Mouse (Mus musculus) adrenal gland, postnatal 10 days (tissue): ENCODE data around the gene Gatad2a. TPM values are rescaled to one million over a fixed set of nuclear protein-coding genes. Genes with fewer than 3 reads are reported as not detected.
"Not testable (repeated sequence)": the region's sequence is repeated elsewhere in the genome, so short reads cannot be mapped to it uniquely, and the experiment has no call there.

Source experiments
- DNase-seq: peaks from one replicate; pipeline ENCODE4 v3.0.0; 2021; ENCODE audit warnings: mixed read lengths
- total RNA-seq, 2 experiments: library from RNA; stranded (reverse); gene quantifications; 2 replicates each; pipeline ENCODE4 v1.2.3; 2021

Gene Gatad2a
- total RNA-seq, 2 experiments from 2014 or later, result 84.4 to 90.0 TPM

DNA sequence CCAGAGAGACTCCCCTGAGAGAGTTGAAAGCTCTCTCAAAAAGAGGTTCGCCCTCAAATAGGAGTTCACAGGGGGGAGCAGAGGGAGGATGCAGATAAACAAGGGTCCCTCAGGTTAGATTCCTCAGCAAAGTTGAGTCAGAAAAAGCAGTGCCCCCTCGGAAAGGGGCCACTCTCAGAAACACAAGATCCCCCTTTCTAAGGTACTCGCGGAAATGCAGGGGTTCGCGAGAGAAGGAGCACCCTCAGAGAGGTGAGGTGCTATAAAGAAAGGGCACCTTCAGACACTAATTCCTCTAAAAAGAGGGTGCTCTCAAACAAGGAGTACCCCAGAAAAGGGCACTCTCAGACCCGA is 785 bp downstream of the Gatad2a start:
- DNase-seq, result no peak

DNA sequence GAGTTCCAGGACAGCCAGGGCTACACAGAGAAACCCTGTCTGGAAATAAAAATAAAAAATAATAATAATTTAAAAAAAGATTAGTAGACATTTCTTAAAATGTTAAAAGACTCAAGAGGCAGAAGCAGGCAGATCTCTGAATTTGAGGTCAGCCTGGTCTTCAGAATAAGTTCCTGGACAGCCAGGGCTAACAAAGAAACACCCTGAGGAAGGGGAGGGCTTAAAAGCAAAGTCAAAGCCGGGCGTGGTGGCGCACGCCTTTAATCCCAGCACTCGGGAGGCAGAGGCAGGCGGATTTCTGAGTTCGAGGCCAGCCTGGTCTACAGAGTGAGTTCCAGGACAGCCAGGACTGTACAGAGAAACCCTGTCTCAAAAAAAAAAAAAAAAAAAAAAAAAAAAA is 7.2 kb downstream of the Gatad2a start:
- not testable (repeated sequence) for DNase-seq

DNA sequence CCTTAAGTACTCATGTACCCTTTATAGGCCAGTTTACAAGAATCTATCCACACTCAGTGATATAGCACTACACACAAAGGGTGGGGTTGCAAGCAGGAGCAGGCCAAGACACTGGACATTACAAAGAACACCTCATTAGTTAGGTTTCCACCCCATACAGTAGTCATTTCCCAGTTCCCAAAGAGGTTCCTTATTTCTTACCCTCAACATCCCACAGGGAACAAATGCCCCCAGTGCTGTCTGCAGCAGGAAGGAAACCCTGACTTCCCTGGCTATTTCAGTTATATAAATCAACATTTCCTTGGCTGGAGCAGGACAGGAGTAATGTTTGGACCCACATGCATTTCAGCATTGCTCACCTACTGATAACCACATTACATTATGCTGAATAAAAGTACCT is 8.4 kb downstream of the Gatad2a start:
- no peak for DNase-seq

DNA sequence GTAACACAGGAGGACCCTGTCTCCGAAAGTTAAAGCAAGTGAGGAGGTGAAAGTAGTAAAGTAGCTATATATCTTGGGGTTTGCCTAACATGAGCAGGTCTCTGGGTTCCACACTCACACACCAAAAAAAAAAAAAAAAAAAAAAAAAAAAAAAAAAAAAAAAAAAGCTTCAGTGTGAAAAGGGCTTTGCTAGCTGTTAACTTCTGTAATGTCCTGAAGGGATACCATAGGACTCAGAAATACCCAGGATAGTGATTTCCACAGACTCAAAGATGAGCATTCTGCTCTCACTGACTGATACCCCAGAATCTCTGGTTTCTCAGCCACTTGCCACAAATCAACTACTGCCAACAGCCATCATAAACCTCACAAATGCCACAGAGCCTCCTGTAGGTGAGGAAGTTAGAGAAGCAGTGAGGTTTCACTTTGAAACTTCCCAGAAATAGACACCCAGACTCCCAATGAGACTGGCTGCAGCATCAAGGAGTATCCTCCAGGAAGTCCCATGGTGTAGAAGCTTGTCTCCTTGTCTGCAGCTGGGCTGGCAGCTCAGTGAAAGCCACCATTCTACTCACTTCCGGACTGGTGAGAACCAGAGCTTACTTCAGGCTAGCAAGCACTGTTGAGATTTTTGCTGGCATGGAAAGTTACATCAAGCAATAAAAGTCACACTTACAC is 11.2 kb downstream of the Gatad2a start:
- DNase-seq, result no peak

DNA sequence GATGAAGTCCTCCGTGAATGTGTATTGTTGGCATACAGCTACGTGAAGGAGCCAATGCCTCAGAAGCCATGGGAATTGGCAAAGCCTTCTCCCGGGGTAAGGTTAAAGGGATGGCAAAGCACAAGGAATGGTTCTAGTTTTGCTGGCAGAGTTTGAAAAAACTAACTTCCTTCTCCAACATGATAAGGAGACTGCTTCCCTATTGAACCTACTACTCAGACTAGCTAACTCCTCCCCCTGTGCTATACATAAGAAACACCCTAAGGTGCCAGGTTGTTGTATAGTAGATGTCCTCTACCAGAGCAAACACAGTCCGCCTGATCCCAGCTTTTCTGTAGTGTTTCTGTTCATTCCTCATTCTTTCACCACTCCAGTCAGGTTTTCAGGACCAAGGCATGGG is 17.7 kb downstream of the Gatad2a start:
- DNase-seq, result no peak

DNA sequence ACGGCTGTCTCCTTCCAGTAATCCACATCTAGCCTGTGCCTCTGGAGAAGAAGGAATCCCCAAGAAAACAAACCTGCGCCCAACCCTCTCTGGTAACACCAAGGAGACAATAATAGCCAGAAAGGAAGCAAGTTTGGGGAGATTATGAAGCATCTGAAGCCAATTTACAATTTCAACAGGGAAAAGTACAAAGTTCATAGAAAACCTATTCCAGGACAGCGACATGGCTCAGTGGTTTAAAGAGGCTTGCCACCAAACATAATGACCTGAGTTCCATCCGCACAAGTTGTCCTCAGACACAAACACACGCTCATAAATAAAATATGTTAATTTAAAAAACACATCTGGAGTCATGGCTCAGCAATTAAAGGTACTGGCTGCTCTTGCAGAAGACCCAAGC is 21.4 kb downstream of the Gatad2a start:
- no peak for DNase-seq

DNA sequence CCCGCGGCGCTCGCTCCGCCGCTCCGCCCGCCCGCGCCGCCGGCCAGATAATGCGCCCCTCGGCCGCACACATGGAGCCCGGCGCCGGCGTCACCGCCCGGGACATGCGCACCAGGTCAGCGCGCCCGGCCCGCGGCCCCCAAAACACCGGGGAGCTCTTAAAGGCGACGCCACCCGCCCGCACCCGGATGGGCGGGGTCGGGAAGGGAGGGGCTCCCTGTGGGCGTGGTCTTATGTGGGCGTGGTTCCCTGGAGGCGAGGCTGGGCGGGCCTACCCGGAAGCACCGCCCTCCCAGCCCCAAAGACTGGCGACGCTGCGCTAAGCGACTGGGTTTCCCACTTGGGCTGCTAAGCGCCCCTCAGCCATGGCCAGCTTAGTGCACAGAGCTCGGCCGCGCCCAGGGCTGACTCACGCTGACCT is 22.0 kb downstream of the Gatad2a start:
- peak; percentile 99 for DNase-seq

DNA sequence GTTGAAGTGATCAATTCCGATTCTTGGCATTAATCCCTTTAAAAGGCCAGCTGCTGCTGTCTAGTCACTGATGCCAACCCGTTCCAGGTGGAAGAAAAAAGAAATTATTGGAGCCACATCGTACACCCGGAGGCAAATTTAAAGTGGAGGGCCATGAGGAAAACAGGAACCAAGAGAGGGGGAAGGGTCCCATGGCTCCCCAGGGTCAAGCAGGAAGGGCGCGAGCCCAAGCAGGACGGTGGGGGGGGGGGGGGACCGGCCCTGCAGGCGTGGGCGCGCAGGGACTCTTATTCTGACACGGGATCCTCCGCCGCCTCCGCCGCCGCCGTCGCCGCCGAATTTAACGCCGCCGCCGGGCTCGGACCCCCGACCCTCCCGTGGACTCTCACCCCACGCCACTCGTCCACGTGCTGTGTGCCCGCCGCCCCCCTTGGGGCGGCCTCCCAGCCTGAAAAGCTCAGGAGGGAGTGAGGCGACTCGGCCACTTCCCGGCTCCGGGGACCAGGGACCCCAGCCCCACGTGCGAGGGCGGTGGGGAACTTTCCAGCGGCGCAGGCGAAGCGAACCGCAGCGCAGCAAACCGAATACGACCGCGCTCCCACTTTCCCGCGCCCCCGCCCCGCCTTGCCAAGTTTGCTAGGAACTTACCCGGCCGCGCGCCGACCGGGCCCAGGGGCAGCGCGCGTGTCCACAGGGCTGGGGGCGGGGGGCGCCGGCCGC is 22.6 kb downstream of the Gatad2a start:
- peak; percentile 67 for DNase-seq

DNA sequence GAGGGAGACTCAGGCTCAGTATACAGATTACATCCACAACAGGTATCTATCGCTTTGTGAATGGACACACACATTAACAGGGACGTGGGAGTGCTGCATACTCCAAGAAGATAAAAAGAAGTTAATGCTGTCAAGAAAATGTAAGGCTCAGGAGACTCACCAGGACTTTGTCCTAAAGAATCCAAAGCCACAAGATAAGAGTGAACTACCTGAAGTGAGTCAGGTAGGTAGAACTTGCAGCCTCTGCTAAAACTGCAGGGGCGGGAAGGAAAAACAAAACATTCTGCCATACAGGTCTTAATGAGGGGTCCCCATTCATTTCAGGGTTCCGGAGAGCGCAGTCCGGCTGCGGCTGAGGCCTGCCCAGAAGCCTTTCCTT is 23.1 kb downstream of the Gatad2a start:
- DNase-seq, result no peak

DNA sequence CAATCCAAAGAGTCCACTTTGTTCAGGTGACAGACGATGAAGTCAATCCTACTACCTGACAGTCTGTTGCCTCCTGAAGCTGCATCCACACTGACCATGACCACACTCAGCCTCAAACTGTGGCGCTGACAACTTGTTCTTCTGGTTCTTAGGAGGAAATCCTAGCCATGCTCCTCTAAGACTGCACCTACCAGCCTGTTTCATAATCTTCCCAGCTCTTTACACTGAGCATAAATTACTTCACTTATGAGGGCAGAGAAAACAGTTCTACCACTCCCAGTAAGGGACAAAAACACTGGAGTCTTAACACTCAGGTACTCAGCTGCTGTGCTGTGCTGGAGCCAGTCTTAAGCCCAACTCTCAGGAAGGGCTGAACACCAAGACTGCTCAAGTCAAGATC is 25.3 kb downstream of the Gatad2a start:
- DNase-seq, result no peak

DNA sequence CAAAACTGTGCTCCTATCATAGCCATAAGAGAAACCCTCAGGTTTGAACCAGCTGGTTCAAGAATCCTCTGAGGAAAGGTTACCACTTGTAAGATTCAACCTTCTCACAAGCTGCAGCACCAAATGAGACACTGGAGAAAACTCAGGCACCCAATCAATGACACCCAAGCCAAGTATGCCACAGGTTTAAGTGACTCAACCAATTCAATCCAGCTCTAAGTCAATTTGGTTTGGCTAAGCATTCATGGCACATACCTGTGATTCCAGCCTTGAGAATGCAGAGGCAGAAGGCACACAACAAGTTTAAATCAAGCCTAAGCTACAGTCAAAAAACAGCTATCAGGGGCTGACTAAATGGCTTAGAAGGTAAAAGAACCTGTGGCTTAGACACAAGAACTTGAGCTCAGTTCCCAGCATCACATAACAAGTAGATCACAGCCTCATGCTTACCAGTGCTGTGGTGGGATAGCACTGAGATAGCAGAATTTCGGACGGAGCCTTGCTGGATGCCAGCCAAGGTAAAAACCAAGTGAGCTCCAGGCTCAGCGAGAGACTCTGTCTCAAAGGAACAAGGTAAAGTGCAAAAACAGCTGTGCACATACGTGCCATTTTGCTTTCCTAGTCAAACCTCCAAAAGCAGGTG is 28.8 kb downstream of the Gatad2a start:
- DNase-seq, result peak; percentile 26

DNA sequence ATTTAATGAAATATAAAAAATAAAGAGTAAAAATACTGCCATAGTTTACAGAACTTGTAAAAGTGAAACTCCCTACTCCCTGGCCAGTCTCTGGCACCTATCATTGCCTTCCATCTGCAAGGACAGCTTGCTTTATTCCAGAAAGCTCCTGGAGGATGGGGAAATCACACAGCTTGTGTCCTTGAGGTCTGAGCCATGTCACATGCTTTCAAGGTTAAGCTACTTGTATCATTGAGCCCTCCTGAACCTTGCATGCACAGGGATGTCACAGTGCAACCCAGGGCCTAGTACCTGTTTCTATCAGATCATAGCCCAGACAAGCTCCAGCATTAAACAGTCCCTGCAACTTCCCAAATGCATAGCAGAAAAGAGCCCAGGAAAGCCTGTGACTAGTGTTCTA is 36.9 kb downstream of the Gatad2a start:
- DNase-seq, result peak; percentile 35

DNA sequence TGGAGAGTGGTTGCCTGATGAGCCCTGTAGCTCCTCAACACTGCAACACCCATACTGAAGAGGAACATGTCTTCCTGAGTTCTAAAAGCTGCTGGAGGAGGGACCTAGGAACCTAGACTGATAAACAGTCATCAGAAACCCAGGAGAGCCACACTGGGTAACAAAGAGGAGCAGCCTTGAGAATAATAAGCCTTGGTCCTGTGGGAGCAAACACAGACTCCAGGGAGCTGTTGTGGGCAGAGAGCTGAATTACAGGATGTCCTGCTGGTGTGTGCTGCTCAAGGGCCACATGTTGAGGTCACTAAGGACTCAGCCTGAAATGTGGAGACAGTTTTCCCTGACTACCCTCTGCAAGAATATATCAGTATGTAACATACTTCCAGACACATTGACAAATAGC is 38.3 kb downstream of the Gatad2a start:
- DNase-seq, result peak; percentile 22

DNA sequence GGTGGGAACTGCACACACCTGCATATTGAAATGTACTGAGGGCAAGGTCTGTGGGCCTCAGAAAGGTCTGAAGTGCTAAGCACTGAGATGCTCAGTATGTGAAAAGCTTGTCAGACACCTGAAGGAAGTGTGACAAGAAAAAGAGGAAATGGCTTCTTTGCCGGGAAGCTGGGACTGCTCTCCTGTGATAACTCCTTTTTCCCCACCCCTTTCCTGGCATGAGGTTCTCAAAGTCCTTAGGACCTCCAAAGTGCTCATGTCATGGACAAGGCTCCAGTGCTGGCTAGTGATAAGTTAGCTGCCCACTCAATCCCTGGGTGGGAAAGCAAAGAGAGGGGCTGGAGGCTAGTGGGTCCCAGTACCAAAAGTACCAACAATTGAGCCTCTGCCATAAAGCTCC is 38.8 kb downstream of the Gatad2a start:
- no peak for DNase-seq

DNA sequence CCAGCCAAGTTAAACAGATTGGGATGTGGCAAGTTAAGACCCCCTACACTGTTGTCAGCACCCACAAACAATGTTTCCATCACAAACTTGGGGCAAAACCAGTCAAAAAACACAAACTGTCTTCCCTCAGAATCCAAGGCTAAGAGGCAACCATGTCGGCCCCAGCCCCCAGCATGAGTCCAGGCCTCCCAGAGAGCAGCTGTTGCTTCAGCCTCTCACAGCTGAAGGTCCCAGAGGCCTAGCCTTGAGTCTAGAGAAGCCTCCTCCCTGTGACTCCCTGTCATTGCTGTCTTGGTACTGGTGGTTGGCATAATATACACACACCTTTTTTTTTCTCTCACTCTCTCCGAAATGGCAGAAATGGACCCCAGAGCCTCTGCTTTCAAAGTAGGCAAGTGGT is 39.5 kb downstream of the Gatad2a start:
- peak; percentile 58 for DNase-seq

DNA sequence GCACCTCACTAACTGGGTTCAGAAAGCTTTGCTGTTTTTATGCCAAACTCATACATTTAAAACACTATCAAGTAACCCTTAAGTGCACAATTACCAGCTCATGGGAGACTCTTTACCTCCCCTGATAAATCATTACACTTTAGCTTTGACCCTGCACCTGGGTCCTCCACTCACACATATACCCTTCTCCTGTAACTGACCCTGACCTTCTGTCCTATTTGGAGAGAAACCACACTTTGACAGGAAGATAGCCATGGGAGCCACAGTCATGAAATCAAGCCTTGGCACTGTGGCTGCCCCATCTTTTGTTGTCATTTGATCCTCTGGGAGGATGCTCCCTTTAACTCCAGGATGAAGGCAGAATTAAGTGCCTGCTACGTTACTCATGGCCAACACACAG is 41.5 kb downstream of the Gatad2a start:
- DNase-seq, result no peak

DNA sequence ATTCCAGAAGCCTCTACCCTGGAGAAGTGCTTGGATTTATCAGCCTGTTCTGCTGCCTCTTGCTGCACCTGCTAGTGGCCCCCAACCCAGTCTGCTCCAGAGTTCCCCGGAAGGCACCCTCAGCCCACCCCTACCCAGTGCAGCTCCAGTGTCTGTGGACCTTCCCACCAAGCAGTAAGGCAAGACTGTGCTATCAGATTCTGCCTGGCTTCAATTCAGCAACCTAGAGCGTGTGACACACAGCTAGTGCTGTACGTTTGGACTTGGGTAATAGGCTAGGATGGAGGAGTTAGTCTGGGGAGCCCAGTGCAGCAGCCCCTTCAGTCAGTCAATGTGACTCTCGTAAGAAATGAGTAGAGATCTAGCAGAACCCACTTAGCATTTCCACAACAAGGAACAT is 42.0 kb downstream of the Gatad2a start:
- no peak for DNase-seq

DNA sequence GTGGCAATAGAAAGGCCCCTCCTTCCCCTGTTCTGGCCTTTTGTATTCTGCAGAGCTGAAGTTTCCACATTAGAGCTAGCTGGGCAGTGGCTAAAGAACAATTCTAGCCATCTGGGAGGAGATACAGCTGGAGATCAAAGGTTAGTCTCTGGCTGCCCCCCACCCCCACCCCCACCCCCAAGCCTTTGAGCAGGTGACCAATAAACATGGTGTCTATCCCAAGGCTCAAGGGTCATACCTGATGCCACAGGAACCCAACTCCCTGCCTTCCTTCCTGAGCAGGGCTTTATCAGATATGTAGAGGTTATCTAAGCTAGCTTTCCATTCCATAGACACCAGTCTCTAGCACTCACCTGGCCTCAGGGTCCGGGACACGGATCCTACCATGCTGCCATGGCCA is 45.9 kb downstream of the Gatad2a start:
- no peak for DNase-seq

DNA sequence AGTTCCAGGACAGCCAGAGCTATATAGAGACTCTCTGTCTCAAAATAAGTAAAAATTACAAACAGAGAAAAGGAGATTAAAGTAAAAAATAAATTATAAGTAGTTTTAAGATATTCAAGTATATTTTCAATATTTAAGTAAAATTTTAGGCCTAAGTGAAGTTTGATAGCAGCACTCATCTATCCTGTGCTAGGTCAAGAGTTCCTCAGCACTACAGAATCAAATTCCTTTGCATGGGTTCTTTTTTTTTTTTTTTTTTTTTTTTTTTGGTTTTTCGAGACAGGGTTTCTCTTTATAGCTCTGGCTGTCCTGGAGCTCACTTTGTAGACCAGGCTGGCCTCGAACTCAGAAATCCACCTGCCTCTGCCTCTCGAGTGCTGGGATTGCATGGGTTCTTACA is 53.7 kb downstream of the Gatad2a start:
- not testable (repeated sequence) for DNase-seq

DNA sequence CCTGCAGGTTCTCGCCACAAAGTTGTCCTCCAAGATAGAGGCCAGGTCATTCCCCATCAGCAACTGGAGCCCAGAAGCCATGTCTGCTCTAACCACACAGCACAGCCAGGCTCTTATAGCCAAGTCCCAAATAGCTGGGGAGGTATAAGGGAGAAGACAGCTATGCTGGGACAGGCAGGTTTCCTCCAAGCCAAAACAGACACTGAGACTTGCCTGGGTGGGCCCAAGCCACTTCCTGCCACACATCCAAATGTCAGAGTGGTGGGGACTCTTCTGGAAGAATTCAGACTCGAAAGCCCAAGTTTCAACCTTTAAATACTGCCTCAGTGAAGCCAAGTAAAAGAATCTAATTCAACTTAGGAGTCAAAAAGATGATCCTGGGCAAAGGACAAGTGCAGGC is 55.8 kb downstream of the Gatad2a start:
- no peak for DNase-seq

DNA sequence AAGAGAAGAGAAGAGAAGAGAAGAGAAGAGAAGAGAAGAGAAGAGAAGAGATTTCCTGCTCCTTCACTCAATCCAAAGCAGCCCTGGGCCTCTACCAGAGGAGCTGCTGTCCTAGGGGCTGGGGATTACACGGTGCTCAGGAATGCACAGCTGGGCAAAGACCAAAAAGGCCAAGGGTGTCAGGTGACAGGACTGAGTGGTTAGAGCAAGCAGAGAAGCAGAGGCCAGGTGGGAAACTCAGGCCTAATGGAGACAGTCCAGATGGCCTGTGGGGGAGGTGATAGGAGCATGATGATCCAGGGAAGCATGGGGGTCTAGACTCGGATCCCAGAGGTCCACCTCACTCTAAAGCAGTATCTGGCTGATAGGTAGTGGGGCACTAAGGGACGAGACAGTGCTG is 56.6 kb downstream of the Gatad2a start:
- DNase-seq, result no peak

DNA sequence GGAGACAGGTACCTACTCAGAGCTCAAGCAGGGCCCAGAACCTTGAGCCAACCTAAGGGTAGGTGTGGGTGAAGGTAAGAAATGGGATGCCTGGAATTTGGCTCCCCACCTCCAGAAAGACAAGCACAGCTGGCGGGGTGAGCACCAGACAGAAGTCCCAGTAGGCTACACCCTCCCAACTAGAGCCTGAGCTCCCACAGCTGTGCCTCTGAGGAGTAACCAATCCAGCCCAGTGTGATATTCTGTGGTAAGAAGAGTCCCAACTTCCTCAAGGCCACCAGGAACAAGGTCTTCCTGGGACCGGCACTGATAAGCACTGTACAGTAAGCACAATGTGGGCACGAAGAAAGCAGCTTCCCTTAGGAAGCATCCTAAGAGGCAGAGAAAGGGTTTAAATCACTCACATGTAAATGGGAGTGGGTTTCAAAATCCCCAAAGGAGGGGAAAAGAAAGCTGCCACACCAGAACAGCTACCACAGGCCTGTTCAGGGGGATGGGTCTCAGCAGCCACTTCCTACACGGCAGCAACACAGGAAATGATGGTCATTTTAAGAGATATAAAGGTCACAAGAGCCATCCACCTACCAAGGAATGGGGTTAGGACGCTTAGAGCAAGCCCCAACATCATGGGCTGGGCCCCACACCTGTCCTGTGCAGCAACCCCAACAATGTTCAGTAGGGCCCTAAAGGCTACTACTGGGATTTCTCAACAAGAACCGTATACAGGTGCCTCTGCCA is 57.8 kb downstream of the Gatad2a start:
- DNase-seq, result no peak

DNA sequence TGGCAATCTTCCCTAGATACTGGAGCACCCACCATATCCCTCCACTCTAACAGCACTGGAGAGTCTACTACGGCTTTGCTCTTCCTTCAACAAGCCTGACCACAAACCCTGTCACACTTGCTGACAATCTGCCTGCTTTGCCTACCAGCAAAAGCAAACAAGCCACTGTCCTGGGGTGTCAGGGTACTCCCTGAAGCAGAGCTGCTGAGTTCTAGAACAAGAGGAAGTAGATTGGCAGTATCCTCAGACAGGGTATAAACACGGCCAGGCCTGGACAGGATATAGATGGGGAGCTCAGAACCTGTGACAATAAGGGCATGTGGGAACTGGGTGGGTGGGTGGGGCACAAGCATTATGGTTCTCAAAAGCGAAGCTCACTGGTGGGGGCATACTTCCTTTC is 58.7 kb downstream of the Gatad2a start:
- no peak for DNase-seq
